Mouse (Mus musculus) stomach, postnatal 0 days (tissue): Measurements from ENCODE around the gene Mfsd7a. TPM values are rescaled to one million over a fixed set of nuclear protein-coding genes. Genes with fewer than 3 reads are reported as not detected.

Source experiments
- ATAC-seq: fragments of 200-750 bp; cut with Nextera tagmentation; 2 replicates; pipeline ENCODE4 v1.8.0; 2017; ENCODE audit not compliant: low FRiP score, low TSS enrichment
- DNase-seq: peaks from one replicate; pipeline ENCODE4 v3.0.0-alpha.2; 2016; ENCODE audit warnings: low spot score
- H3K27ac ChIP-seq: fragments of 300-500 bp; sonication (generic); replicated peaks from 2 replicates; pipeline ENCODE4 v1.5.1; 2014; ENCODE audit warnings: mild to moderate bottlenecking, control low read depth
- H3K27me3 ChIP-seq: fragments of 300-500 bp; sonication (generic); 2 replicates; pipeline ENCODE4 v1.6.1; 2014; ENCODE audit warnings: low read length; ENCODE audit not compliant: control insufficient read depth, insufficient read depth
- H3K36me3 ChIP-seq: fragments of 300-500 bp; sonication (generic); 2 replicates; pipeline ENCODE4 v1.6.1; 2014; ENCODE audit warnings: low read length, mixed read lengths; ENCODE audit not compliant: control insufficient read depth, insufficient read depth
- H3K4me1 ChIP-seq: fragments of 300-500 bp; sonication (generic); replicated peaks from 2 replicates; pipeline ENCODE4 v1.6.1; 2014; ENCODE audit warnings: antibody characterized with exemption; ENCODE audit not compliant: control insufficient read depth, insufficient read depth
- H3K4me2 ChIP-seq: fragments of 300-500 bp; sonication (generic); replicated peaks from 2 replicates; pipeline ENCODE4 v1.6.1; 2014; ENCODE audit warnings: low read depth, mild to moderate bottlenecking, control low read depth, moderate library complexity
- H3K4me3 ChIP-seq: fragments of 300-500 bp; sonication (generic); 2 replicates; pipeline ENCODE4 v1.5.1; 2014; ENCODE audit warnings: low read depth, low read length, control low read depth
- H3K9ac ChIP-seq: fragments of 300-500 bp; sonication (generic); 2 replicates; pipeline ENCODE4 v1.6.1; 2014; ENCODE audit warnings: mild to moderate bottlenecking, low read length, control low read depth, mixed read lengths
- H3K9me3 ChIP-seq: fragments of 300-500 bp; sonication (generic); 2 replicates; pipeline ENCODE4 v1.6.1; 2016; ENCODE audit warnings: low read length; ENCODE audit not compliant: control insufficient read depth
- CTCF ChIP-seq: IDR thresholded peaks from 2 replicates; pipeline ENCODE4 v1.5.1; 2016; ENCODE audit warnings: antibody characterized with exemption, low read depth, mild to moderate bottlenecking, moderate library complexity
- EP300 ChIP-seq: optimal IDR thresholded peaks from 2 replicates; pipeline ENCODE3; 2016; ENCODE audit warnings: antibody characterized with exemption
- WGBS: fragments of 180-500 bp; shearing (Covaris S2); extraction: QIAGEN DNeasy Blood & Tissue Kit; methylation state at CpG from one replicate; pipeline ENCODE4 v1.1.7; 2014; 5-methylcytosine and 5-hydroxymethylcytosine counted together
- polyA plus RNA-seq: library from polyadenylated mRNA; unstranded; fragments of >200 nt; fragmentation: Nextera tagmentation; extraction: Ambion mirVana; gene quantifications from 2 replicates; pipeline ENCODE4 v1.2.1, GENCODE M21; 2015

The Mfsd7a gene
- polyA plus RNA-seq, 1 experiment from 2014 or later, result 1.1 TPM

GRCm38 (mm10) chr5:108423427-108423826, 25.3 kb downstream of the Mfsd7a start:
- Histone ChIP-seq H3K4me3 (no peak overlapping the region), H3K27ac (no peak overlapping the region), H3K4me2 (no peak overlapping the region), H3K27me3 (no peaks in the 10 kb centered on the region), H3K9ac (no peak overlapping the region), H3K9me3 (no peaks in the 10 kb centered on the region), H3K36me3 (no peaks in the 10 kb centered on the region), H3K4me1 (no peaks in the 10 kb centered on the region)
- DNase-seq, result no peak
- ATAC-seq, result no peak
- 91% methylated on average over 2 of the region's 2 CpGs for WGBS
- TF ChIP-seq CTCF (no peak), EP300 (no peak)

GRCm38 (mm10) chr5:108422741-108423140, 25.9 kb downstream of the Mfsd7a start:
- TF ChIP-seq CTCF (no peak), EP300 (no peak)
- H3K9me3 ChIP-seq, result no peaks in the 10 kb centered on the region
- H3K36me3 ChIP-seq, result no peaks in the 10 kb centered on the region
- no peak overlapping the region for H3K4me2 ChIP-seq
- WGBS, result 72% methylated on average over 3 of the region's 3 CpGs
- no peak overlapping the region for H3K27ac ChIP-seq
- no peak overlapping the region for H3K9ac ChIP-seq
- no peaks in the 10 kb centered on the region for H3K4me1 ChIP-seq
- no peak for ATAC-seq
- DNase-seq, result no peak
- no peaks in the 10 kb centered on the region for H3K27me3 ChIP-seq
- no peak overlapping the region for H3K4me3 ChIP-seq

GRCm38 (mm10) chr5:108414711-108415110, 34.0 kb downstream of the Mfsd7a start:
- no peak overlapping the region for H3K9ac ChIP-seq
- H3K36me3 ChIP-seq, result no peaks in the 10 kb centered on the region
- H3K27me3 ChIP-seq, result no peaks in the 10 kb centered on the region
- no peaks in the 10 kb centered on the region for H3K9me3 ChIP-seq
- H3K27ac ChIP-seq, result no peak overlapping the region
- H3K4me1 ChIP-seq, result no peaks in the 10 kb centered on the region
- ATAC-seq, result no peak
- WGBS, result 73% methylated on average over 2 of the region's 2 CpGs
- no peak overlapping the region for H3K4me3 ChIP-seq
- no peak overlapping the region for H3K4me2 ChIP-seq
- TF ChIP-seq CTCF, result no peak
- TF ChIP-seq EP300, result no peak
- DNase-seq, result no peak

- H3K27me3 ChIP-seq, result no peaks in the 10 kb centered on the region
- no peak overlapping the region for H3K4me3 ChIP-seq
- no peak overlapping the region for H3K27ac ChIP-seq
- H3K4me1 ChIP-seq, result no peaks in the 10 kb centered on the region
- H3K4me2 ChIP-seq, result no peak overlapping the region
- H3K36me3 ChIP-seq, result no peaks in the 10 kb centered on the region
- DNase-seq (no peak), ATAC-seq (no peak)
- H3K9ac ChIP-seq, result no peak overlapping the region
- no peak for TF ChIP-seq CTCF
- 63% methylated on average over 2 of the region's 2 CpGs for WGBS
- H3K9me3 ChIP-seq, result no peaks in the 10 kb centered on the region
Measured at GRCm38 (mm10) chr5:108406977-108407376, 41.7 kb downstream of the Mfsd7a start.

- WGBS, result 68% methylated on average over 1 of the region's 1 CpGs
- no peak for ATAC-seq
Measured at GRCm38 (mm10) chr5:108405460-108405859, 43.2 kb downstream of the Mfsd7a start.

GRCm38 (mm10) chr5:108403453-108403852, 45.2 kb downstream of the Mfsd7a start:
- no peaks in the 10 kb centered on the region for H3K4me1 ChIP-seq
- 71% methylated on average over 4 of the region's 4 CpGs for WGBS
- TF ChIP-seq CTCF (no peak), EP300 (no peak)

More at GRCm38 (mm10) chr5:108405460-108405859, 43.2 kb downstream of the Mfsd7a start:
- no peak for DNase-seq
- H3K27ac ChIP-seq, result no peak overlapping the region
- H3K4me2 ChIP-seq, result no peak overlapping the region
- no peaks in the 10 kb centered on the region for H3K36me3 ChIP-seq
- H3K9me3 ChIP-seq, result no peaks in the 10 kb centered on the region
- no peaks in the 10 kb centered on the region for H3K27me3 ChIP-seq
- no peaks in the 10 kb centered on the region for H3K4me1 ChIP-seq
- no peak overlapping the region for H3K9ac ChIP-seq
- TF ChIP-seq CTCF (no peak), EP300 (no peak)
- H3K4me3 ChIP-seq, result no peak overlapping the region

More at GRCm38 (mm10) chr5:108403453-108403852, 45.2 kb downstream of the Mfsd7a start:
- no peak for ATAC-seq
- no peak for DNase-seq
- no peaks in the 10 kb centered on the region for H3K9me3 ChIP-seq
- no peak overlapping the region for H3K27ac ChIP-seq
- no peak overlapping the region for H3K4me3 ChIP-seq
- no peaks in the 10 kb centered on the region for H3K36me3 ChIP-seq
- H3K27me3 ChIP-seq, result no peaks in the 10 kb centered on the region
- no peak overlapping the region for H3K4me2 ChIP-seq
- no peak overlapping the region for H3K9ac ChIP-seq

Other genes with a start within 250 kb of the Mfsd7a start
- gene Dr1, start 180.0 kb downstream of the Mfsd7a start, polyA plus RNA-seq, result 27.6 and 27.9 TPM in 2 replicates
- gene Pigg, start 136.3 kb downstream of the Mfsd7a start, polyA plus RNA-seq, result 3.7 and 4.2 TPM in 2 replicates
- gene Gm42517, start 81.0 kb downstream of the Mfsd7a start, polyA plus RNA-seq, result 0.08 and 0.13 TPM in 2 replicates
- gene Pde6b, start 60.5 kb downstream of the Mfsd7a start, polyA plus RNA-seq, result 0.07 and 0.12 TPM in 2 replicates
- gene Atp5k, start 14.4 kb downstream of the Mfsd7a start, polyA plus RNA-seq, result 507 and 641 TPM in 2 replicates
- 10.0 and 11.3 TPM in 2 replicates for gene Pcgf3, start 12.3 kb upstream of the Mfsd7a start, polyA plus RNA-seq
- 1.8 and 2.2 TPM in 2 replicates for gene Cplx1, start 101.1 kb upstream of the Mfsd7a start, polyA plus RNA-seq
- 36.1 and 38.3 TPM in 2 replicates for gene Gak, start 180.9 kb upstream of the Mfsd7a start, polyA plus RNA-seq
- 15.6 and 17.0 TPM in 2 replicates for gene Tmem175, start 180.9 kb upstream of the Mfsd7a start, polyA plus RNA-seq
- 5.3 and 5.9 TPM in 2 replicates for gene Idua, start 211.4 kb upstream of the Mfsd7a start, polyA plus RNA-seq
- gene Dgkq, start 220.8 kb upstream of the Mfsd7a start, polyA plus RNA-seq, result 4.6 and 4.9 TPM in 2 replicates
- 0.17 and 0.22 TPM in 2 replicates for gene Slc26a1, start 226.7 kb upstream of the Mfsd7a start, polyA plus RNA-seq
- 21.2 and 22.2 TPM in 2 replicates for gene Fgfrl1, start 243.5 kb upstream of the Mfsd7a start, polyA plus RNA-seq